Mouse (Mus musculus) ES-Bruce4 (cell line): ENCODE measurements at regions not wholly inside any gene's neighbourhood (a gene's known extent, or its start where the extent isn't known, plus 50 kb on each side); places are given as distances from the start of the nearest gene placed in this dataset.

ENCODE experiments used
- H3K27ac ChIP-seq: 2 replicates; pipeline ENCODE4 v1.5.1; 2012; ENCODE audit warnings: low read length, inconsistent platforms; ENCODE audit not compliant: insufficient read depth
- H3K27me3 ChIP-seq: 2 replicates; pipeline ENCODE4 v1.6.1; 2012; ENCODE audit warnings: mild to moderate bottlenecking, low read length, inconsistent platforms; ENCODE audit not compliant: control insufficient read depth, poor library complexity, insufficient read depth, severe bottlenecking
- H3K36me3 ChIP-seq: 2 replicates; pipeline ENCODE4 v1.6.1; 2012; ENCODE audit warnings: inconsistent platforms, mild to moderate bottlenecking, low read length, moderate library complexity; ENCODE audit not compliant: control insufficient read depth, poor library complexity, insufficient read depth, severe bottlenecking
- H3K4me1 ChIP-seq: one replicate; pipeline ENCODE4 v1.8.1; 2011; ENCODE audit warnings: low read length; ENCODE audit not compliant: control insufficient read depth, insufficient read depth
- H3K4me3 ChIP-seq: 2 replicates; pipeline ENCODE4 v1.5.1; 2011; ENCODE audit warnings: low read depth, mild to moderate bottlenecking, low read length
- H3K9ac ChIP-seq: 2 replicates; pipeline ENCODE4 v1.6.1; 2012; ENCODE audit warnings: low read depth, mild to moderate bottlenecking, inconsistent platforms; ENCODE audit not compliant: poor library complexity, severe bottlenecking
- H3K9me3 ChIP-seq: replicated peaks from 2 replicates; pipeline ENCODE4 v1.6.1; 2012; ENCODE audit warnings: mild to moderate bottlenecking, low read length, inconsistent platforms; ENCODE audit not compliant: control insufficient read depth, poor library complexity, insufficient read depth, severe bottlenecking
- CTCF ChIP-seq: IDR thresholded peaks from one replicate; pipeline ENCODE4 v1.8.1; 2011; ENCODE audit warnings: low read depth, low read length
- EP300 ChIP-seq: IDR thresholded peaks from 2 replicates; pipeline ENCODE4 v1.6.1; 2011; ENCODE audit warnings: low read depth, low read length; ENCODE audit not compliant: insufficient read depth
- POLR2A ChIP-seq: IDR thresholded peaks from one replicate; pipeline ENCODE4 v1.8.1; 2011; ENCODE audit warnings: low read length; ENCODE audit not compliant: insufficient read depth

GRCm38 (mm10) chr14:95596385-95596784 lies 284.7 kb upstream of the 4921530L21Rik start:
- Histone ChIP-seq H3K36me3 (no peaks in the 10 kb centered on the region), H3K9me3 (no peaks in the 10 kb centered on the region), H3K4me3 (no peak overlapping the region), H3K4me1 (no peaks in the 10 kb centered on the region), H3K27ac (no peak overlapping the region), H3K9ac (no peak overlapping the region), H3K27me3 (no peaks in the 10 kb centered on the region)
- TF ChIP-seq CTCF = no peak
- no peak for TF ChIP-seq EP300
- no peak for TF ChIP-seq POLR2A

- no peaks in the 10 kb centered on the region for H3K4me1 ChIP-seq
- H3K27me3 ChIP-seq = no peaks in the 10 kb centered on the region
- H3K4me3 ChIP-seq = no peak overlapping the region
- H3K9me3 ChIP-seq = no peaks in the 10 kb centered on the region
- no peaks in the 10 kb centered on the region for H3K36me3 ChIP-seq
- no peak overlapping the region for H3K27ac ChIP-seq
- TF ChIP-seq EP300 (no peak), POLR2A (no peak), CTCF (no peak)
- no peak overlapping the region for H3K9ac ChIP-seq
These were observed 235.1 kb upstream of the 4921530L21Rik start for GRCm38 (mm10) chr14:95645980-95646379.

GRCm38 (mm10) chr14:95659552-95659951 lies 221.5 kb upstream of the 4921530L21Rik start:
- Histone ChIP-seq H3K9me3 (no peaks in the 10 kb centered on the region; the same call in 1 of the 2 replicates), H3K36me3 (no peaks in the 10 kb centered on the region), H3K4me3 (no peak overlapping the region), H3K4me1 (peaks cover 2% of the 10 kb centered on the region), H3K27ac (no peak overlapping the region), H3K9ac (no peak overlapping the region), H3K27me3 (no peaks in the 10 kb centered on the region)
- TF ChIP-seq CTCF = no peak
- no peak for TF ChIP-seq POLR2A
- no peak for TF ChIP-seq EP300

GRCm38 (mm10) chr14:95660862-95661261 lies 220.2 kb upstream of the 4921530L21Rik start:
- Histone ChIP-seq H3K36me3 (no peaks in the 10 kb centered on the region), H3K27me3 (no peaks in the 10 kb centered on the region), H3K27ac (peak overlapping the region; percentile 36; the same call in 1 of the 2 replicates), H3K9me3 (no peaks in the 10 kb centered on the region; the same call in 1 of the 2 replicates), H3K9ac (no peak overlapping the region), H3K4me3 (no peak overlapping the region), H3K4me1 (peaks cover 2% of the 10 kb centered on the region)
- TF ChIP-seq EP300 (no peak), POLR2A (no peak), CTCF (no peak)

- Histone ChIP-seq H3K4me1 (peaks cover 2% of the 10 kb centered on the region), H3K27me3 (no peaks in the 10 kb centered on the region), H3K36me3 (no peaks in the 10 kb centered on the region), H3K9me3 (no peaks in the 10 kb centered on the region; the same call in 1 of the 2 replicates), H3K4me3 (no peak overlapping the region), H3K27ac (peak overlapping the region; percentile 36; the same call in 1 of the 2 replicates), H3K9ac (no peak overlapping the region)
- no peak for TF ChIP-seq CTCF
- TF ChIP-seq EP300 = no peak
- no peak for TF ChIP-seq POLR2A
These were observed 219.6 kb upstream of the 4921530L21Rik start for GRCm38 (mm10) chr14:95661416-95661815.

- TF ChIP-seq EP300 (no peak), POLR2A (no peak), CTCF (no peak)
- Histone ChIP-seq H3K4me3 (no peak overlapping the region), H3K36me3 (no peaks in the 10 kb centered on the region), H3K9me3 (no peaks in the 10 kb centered on the region), H3K9ac (no peak overlapping the region), H3K4me1 (no peaks in the 10 kb centered on the region), H3K27ac (no peak overlapping the region), H3K27me3 (no peaks in the 10 kb centered on the region)
These were observed 193.6 kb upstream of the 4921530L21Rik start for GRCm38 (mm10) chr14:95687448-95687847.
